Mouse (Mus musculus) kidney, postnatal 10 days (tissue): ENCODE results near the gene Gna12.

Experiments
- DNase-seq: peaks from one replicate; pipeline ENCODE4 v3.0.0; 2021; ENCODE audit warnings: mixed read lengths

Gene Gna12

DNA sequence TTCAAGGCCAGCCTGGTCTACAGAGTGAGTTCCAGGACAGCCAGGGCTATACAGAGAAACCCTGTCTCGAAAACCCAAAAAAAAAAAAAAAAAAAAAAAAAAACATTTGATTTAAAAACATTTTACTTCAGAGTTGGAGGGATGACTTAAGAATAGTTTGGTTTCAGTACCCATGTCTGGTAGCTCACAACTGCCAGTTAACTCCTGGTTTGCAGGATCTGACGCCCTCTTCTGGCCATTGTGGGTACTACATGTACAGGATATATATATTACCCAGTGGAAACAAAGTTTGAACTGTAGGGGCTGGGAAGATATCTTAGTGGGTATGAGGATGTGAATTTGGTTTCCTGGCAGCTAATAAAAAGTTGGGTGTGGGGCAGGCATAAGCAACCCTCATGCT is 79.3 kb downstream of the Gna12 start:
- DNase-seq = peak; percentile 67

DNA sequence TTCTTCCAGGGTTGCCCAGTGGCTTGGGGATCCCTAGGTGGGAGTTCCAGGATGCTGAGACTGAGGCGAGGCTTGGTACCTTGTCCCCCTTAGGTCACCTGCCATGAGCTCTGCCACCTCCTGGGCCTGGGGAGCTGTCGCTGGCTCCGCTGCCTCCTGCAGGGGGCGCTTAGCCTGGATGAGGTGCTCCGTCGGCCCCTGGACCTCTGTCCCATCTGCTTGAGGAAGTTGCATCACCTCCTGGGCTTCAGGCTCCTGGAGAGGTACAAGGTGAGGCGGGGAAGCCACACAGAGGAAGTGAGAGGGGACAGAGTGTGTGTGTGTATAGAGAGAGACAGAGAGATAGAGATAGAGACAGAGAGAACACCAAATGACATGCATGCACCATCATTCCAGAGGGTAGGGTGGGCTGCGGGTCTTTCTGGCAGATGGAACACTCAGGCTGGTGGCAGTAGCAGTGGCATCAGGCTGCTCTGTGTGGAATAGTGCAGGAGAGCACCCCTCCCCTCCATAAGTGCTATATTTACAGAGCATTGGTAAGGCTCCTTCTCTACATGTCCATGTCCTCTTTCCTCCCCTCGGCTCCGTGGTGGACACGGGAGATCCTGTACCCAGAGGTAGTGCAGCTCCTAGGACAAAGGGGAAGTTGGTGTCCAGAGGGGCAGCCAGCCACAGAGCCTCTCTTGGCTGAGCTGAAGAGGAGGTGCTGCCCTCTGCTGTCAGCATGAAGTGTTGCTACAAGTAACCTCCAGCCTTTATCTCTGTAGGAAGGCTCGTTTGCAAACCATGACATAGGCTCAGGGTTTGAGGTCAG is 81.0 kb downstream of the Gna12 start:
- DNase-seq = peak; percentile 90

DNA sequence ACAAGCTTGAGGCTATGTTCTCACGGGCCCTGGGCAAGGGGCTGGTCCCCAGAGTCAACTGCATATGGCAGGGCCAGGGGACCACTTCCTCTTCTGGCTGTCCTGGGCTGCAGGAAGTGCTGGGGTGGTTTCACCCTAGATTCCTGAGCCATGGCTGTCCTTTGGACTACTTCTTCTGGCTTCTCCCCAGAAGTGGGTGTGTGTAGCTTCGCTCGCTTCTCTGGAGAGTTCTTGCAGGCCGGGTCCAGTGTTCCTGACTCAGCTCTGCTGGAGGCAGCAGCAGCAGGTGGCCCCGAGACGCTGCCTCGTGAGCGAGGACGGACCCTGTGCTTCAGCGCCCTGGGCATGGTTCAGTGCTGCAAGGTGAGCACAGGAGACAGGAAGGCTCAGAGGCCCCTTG is 81.8 kb downstream of the Gna12 start:
- DNase-seq = peak; percentile 69

DNA sequence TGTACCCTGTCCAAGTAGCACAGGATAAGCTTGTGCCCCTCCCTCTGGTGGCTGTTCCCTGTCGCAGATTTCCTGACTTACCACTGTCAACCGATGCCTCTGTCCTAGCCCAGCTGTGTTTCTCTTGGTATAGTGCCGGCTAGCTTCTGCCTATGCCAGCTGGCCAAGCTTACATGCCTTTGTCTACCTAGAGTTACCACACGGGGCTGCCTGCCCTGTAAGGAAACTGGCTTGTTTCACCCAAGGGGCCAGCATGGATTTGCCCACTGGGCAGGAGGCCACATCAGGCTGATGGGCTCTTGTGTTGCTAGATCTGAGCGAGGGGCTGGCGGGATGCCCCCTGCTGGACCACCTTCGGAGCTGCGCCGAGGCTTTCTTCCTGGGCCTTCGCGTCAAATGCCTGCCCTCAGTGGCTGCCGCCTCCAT is 86.5 kb downstream of the Gna12 start:
- DNase-seq = no peak

DNA sequence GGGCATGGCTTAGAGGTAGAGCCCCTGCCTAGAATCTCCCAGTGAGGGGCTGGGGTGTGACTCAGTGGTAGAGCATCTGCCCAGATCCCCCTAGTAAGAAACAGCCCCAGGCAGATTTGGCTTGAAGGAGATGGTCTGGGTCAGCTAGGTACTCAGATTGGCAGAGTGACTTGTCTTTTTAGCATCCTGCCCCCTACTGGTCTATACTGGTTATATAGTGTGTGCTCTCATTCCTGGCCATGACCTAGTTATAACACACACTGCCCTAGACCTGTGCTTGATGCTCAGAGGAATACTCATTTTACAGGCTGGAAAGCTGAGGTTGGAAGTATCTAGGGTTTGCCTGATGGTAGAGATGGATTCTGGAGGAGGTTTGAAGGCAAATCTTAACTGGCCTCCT is 88.4 kb downstream of the Gna12 start:
- DNase-seq = no peak

DNA sequence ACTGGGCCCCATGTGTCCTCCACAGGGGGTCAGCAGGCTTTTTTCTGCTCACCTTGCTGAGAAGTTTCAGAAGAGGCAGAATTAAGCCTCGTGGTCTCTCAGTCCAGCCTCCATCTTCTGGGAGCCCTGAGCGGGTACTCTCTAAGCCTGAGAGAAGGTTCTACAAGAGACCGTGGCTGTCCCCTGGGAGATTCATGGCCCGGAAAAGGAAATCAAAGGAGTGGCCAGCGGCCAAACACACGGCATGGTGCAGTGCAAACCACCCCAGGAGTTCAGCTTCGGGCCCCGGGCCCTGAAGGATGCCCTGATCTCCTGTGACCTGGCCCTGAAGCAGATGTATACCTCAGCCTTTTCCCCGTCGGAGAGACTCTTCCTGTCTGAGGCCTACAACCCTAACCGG is 89.2 kb downstream of the Gna12 start:
- DNase-seq = peak; percentile 70

DNA sequence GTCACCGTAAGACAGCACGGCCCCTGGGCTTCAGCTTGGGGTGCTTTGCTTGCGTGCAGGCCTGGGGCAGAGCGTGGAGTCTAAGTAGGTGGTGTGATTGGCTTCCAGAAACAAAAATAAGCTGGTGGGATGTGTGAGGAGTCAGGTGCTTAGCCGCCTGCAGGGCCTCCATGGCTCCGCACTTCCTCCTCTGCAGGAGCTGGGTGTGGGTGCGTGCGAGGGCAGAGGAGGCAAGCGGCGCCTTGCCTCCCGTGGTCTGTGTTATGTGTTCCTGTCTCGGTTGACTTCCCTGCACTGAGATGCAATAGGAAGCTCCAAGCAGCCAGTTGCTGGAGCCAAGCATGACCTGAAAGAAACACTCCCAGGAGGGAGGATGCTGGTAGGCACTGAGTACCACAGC is 90.4 kb downstream of the Gna12 start:
- no peak for DNase-seq

DNA sequence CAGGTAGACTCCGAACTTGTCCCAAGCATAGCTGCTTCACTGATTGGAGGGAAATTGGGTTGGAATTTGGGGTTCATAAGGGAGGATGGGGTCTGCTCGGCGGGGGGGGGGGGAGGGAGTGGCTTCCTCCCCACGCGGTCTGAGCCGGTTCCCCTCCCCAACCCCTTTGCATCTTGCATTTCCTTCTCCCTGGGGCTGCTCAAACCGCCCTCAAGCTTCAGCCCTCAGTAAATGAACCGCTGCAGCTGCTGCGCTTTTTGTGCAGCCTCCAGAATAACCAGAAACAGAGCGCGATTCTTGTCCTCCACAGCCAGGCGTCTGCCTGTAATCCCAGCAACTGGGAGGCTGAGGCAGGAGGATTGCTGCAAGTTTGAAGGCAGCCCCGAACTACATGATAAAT is 94.1 kb downstream of the Gna12 start:
- no peak for DNase-seq

DNA sequence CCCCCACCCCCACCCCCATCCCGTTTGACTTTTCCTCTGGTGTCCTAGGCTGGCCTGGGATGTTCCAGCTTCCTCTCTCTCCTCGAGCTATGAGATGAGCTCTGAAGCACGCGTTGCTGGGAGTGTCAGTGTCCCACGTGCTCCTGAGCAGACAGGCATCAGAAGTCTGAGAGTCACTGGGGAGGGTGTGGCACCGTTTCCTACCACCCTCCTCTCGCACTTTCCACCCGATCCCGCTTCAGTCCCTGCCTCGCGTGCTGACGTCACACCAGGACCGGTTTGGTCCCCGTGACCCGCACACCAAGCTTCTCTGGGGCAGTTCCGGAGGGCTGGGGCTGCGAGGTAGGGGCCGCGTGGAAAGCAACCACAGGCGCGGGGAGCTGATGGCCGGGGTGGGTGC is 94.9 kb downstream of the Gna12 start:
- DNase-seq = peak; percentile 55

DNA sequence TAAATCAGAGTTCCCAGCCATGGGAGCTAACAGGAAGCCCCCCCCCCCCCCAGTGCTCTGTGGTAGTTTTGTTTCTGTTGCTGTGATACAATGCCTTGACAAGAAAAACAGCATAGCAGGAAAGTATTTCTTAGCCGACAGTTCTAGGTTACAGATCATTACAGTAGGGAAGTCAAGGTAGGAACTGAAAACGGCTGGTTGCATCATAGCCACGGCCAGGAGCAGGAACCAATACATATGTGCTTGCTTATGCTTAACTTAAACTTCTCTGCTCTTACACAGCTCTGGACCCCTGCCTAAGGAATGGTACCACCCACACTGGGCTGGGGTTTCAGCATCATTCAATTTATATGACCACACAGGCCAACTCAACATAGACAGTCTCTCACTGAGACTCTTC is 96.9 kb downstream of the Gna12 start:
- DNase-seq = no peak

DNA sequence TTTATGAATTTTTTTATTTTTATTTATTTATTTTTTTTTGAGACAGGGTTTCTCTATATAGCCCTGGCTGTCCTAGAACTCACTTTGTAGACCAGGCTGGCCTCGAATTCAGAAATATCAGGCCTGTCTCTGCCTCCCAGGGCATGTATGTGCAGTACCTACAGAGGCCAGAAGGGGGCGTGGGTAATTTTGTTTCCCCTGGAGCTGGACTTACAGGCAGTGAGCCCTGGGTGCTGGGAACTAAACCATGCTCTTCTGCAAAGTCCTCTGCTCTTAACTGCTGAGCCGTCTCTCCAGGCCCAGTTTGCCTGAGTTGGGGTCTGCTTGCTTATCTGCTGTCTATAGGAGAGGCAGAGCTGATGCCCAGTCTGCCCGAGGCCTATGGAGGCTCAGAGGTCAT is 98.0 kb downstream of the Gna12 start:
- DNase-seq = no peak

DNA sequence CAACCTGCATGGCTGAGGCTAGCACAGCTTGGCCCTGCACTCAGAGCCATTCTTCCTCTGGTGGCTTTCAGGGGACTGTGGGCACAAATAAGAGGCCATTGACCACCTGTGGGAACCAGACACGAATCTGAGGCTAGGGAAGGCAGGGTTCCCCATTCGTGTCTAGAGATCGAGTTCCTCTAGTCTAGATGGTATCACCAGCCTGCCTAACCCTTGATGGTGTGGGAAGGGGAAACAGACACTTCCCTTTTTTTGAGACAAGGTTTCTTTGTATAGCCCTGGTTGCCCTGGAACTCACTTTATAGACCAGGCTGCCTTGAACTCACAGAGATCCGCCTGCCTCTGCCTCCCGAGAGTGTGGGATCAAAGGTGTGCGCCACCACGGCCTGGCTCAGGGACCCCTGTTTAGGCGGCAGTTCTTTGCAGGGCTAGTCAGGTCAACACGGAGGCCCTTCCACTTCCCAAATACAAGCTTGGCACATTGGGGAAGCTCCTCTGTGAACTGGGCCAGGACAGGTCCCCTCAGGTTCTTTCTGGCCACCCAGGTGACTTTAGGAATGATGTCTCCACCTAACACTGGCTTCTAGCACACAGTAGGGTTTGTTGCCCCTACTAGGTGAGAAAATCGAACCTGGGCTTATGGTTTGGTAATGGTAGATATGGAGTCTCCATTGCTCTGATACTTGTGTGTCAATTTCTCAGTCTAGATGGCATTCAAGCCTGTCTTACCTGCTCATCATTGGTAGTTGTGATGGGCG is 99.0 kb downstream of the Gna12 start:
- no peak for DNase-seq

DNA sequence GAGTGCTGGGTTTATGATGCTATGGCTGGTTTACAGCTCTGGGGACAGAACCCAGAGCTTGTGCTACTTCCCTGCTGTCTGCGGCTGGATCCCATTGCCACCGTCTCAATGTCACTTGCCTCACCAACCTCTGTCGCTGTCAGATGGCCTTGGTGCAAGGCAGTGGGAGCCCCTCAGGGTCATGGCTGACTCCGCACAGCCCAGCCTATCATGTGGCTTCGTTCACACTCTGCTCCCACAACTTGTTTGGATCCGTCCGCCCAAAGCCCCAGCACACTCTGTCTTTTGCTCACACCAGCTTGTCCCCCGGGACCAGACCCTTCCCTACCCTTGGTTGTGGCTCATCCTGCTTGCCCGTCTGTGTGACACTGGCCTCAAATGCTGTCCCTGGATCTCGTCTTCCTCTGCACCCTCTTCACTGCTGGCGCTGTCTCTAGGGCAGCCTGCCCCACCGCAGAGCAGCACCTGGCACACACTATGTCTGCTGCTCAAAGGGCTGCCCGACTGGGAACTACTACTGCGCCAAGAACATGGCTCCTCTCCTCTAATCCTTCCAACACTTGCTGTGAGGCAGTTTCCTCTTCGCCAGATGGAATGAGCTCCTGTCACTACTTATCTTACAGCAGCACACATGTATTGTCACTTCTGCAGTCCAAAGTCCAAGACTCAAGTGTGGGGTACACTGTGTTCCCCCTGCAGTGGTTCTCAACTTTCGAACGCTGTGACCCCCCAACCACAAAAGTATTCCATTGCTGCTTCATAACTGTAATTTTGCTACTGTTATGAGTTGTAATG is 103.1 kb downstream of the Gna12 start:
- DNase-seq = no peak

DNA sequence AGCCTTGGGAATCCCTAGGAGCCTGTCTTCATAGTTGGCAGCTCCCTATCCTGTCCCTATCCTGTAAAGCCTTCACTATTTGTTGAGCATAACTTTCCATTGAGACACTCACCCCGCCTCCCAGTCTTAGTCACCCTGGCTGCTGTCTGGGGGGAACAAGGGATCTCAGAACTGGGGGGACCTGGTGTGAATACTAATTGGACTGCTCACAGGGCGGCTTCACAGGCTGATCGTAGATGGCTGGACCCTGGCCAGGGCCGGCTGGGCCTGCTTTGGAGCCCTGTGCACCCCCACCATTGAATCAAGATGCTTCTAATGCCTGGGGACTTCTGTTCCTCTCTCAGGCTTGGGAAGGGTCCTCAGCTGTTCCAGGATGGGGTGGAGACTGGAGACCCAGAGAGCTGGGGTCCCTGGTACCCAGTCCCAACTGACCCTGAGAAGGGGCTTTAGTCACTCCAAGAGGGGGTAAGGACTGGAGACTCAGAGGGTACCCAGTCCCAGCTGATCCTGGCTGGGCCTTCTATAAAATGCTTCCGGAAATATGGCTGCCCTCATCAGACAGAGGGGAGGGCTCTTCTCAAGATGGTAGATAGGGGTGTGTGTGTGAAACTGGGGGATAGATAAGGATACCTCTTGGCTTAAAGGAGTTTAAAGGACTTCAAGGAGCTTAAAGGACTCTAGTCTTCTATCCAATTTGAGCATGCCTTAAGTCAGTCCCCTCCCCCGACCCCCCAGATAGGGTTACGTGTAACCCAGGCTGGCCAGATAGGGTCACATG is 104.0 kb downstream of the Gna12 start:
- no peak for DNase-seq

DNA sequence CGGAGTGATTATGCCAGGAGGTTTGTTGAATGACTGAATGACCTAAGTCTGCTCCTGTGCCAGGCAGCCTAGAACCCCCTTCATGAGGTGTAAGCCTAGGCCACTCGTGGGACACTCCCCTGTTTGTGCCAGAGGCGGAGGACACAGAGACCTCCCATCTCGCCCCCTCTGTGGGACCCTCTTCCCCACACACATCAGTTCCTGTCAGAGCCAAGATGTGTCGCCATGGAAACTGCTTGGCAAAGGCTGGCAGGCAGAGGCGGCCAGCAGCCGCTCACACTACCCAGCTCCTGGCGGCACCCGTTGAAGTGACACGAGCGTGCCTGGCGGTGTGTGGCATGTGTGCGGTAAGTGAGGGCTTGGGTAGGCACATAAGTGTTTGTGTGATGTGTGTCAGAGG is 106.4 kb downstream of the Gna12 start, which contains the start of gene Amz1:
Amz1 (plus strand) TSS at position 306 of the 400 bp plus-strand sequence.
- DNase-seq = no peak

DNA sequence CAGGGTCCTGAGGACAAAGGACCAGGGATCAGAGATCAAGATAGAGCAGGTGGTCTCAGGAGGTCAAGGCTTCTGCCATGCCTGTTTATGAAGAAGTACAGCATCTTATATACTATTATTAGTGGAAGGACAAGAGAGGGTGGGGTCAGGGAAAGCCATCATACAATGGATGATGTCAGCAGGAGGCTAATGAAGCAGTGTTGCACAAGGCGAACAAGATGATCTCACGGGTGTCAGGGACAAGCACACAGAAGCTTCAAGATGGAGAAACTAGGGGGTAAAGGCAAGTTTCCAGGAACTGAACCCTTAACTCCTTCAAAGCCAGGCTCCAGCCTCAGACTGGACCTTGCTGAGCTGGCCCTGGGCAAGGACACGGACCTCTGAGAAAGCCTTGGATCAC is 108.1 kb downstream of the Gna12 start:
- no peak for DNase-seq

DNA sequence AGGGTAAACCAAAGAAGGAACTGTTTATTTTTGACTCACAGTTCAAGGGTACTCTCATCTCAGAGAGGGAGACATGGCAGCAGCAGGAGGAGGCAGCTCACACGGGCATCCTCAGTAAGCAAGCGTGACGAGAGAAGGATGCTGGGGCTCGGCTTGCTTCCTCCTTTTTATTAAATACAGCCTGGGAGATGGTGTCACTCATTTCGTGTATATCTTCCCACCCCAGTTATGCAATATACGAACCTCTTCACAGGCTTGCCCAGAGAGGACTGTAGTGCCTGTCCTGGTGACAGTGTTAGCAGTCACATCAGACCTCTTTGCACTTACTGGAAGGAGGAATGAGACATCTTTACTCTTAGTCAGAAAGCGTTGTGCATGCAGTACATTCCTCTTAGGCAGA is 109.5 kb downstream of the Gna12 start:
- no peak for DNase-seq

DNA sequence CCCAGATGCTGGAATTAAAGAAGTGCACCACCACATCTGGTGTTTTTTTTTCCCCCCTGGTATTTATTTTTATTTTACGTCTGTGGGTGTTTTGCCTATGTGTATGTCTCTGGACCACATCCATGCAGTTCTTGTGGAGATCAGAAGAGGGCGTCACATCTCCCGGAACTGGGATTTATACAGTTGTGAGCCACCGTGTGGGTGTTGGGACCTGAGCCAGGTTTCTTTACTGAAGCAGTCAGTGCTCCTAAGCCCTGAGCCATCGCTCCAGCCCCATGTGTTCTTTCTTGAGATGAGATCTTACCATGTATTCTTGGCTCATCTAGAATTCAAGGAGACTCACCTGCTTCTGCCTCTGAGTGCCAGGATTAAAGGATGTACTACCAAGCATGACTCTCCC is 119.2 kb downstream of the Gna12 start:
- no peak for DNase-seq

DNA sequence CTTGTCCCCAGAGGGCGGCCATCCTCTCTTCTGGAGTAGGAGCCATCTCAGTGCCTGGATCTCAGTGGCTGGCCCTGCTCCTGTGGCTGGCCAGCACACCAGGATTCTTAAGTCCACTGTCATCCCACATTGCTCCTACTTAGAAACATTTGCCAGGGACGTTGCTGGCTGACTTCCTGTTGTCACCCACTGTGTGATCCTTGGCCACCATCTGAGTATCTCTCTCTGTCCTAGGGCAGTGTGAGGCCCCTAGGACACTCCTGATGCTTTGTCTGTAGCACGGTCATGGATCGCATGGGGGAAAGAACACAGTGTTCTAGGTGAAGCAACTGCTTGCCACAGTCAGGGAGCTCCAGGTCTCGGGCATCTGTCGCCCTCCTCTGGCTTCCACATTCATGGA is 119.9 kb downstream of the Gna12 start:
- no peak for DNase-seq
